Mouse (Mus musculus): ENCODE results near the gene Gys2. TPM values are rescaled to one million over a fixed set of nuclear protein-coding genes. Genes with fewer than 3 reads are reported as not detected.

Gene Gys2
- total RNA-seq, 2 experiments from 2014 or later = 0.23 TPM; not detected in 1

GRCm38 (mm10) chr6:142379961-142380360 lies 92.9 kb downstream of the Gys2 start:
- DNase-seq (ENCODE audit: low spot score in 2 of 2) = no peak

- DNase-seq (ENCODE audit: low spot score in 2 of 2) = no peak
Measured at GRCm38 (mm10) chr6:142378576-142379330, 94.2 kb downstream of the Gys2 start.

GRCm38 (mm10) chr6:142377081-142377480 lies 95.8 kb downstream of the Gys2 start:
- DNase-seq (ENCODE audit: low spot score in 2 of 2) = no peak

Other genes with a start within 250 kb of the Gys2 start
- not detected for gene Iapp, start 174.7 kb downstream of the Gys2 start, total RNA-seq (2021)
- under 1 TPM in 1 of 2 experiments, not detected in 1; 0.16 TPM for gene Slco1a5, start 150.1 kb downstream of the Gys2 start, total RNA-seq (2021)
- gene Pyroxd1, start 127.5 kb downstream of the Gys2 start, total RNA-seq (2021) = 10 to 100 TPM; 10.9 to 13.0 TPM
- gene Recql, start 86.0 kb downstream of the Gys2 start, total RNA-seq (2021) = 10 to 100 TPM; 22.2 to 25.2 TPM
- gene Golt1b, start 85.9 kb downstream of the Gys2 start, total RNA-seq (2021) = 10 to 100 TPM; 26.7 to 27.5 TPM
- gene Spx, start 59.7 kb downstream of the Gys2 start, total RNA-seq (2021) = 1 to 10 TPM; 1.4 to 1.7 TPM
- gene Ldhb, start 34.8 kb upstream of the Gys2 start, total RNA-seq (2021) = 100 to 1,000 TPM; 450 to 461 TPM
- 1 to 10 TPM; 2.8 to 4.1 TPM for gene Kcnj8, start 98.5 kb upstream of the Gys2 start, total RNA-seq (2021)
- 1 to 10 TPM; 7.1 to 8.1 TPM for gene Abcc9, start 229.2 kb upstream of the Gys2 start, total RNA-seq (2021)

All from layer of hippocampus, postnatal 14 days (tissue).